Mouse (Mus musculus) megakaryocyte, embryonic 14.5 days (primary cell): ENCODE data around the gene Myh7b. TPM values are rescaled to one million over a fixed set of nuclear protein-coding genes. Genes with fewer than 3 reads are reported as not detected.

Source experiments
- H3K27me3 ChIP-seq: replicated peaks from 2 replicates; pipeline ENCODE3; 2012; ENCODE audit warnings: inconsistent platforms
- H3K36me3 ChIP-seq: replicated peaks from 2 replicates; pipeline ENCODE3; 2012; ENCODE audit warnings: low read length, inconsistent platforms, mixed read lengths
- H3K4me1 ChIP-seq: 2 replicates; pipeline ENCODE4 v1.6.1; 2012; ENCODE audit warnings: inconsistent platforms
- H3K4me3 ChIP-seq: replicated peaks from 2 replicates; pipeline ENCODE3; 2012; ENCODE audit warnings: moderate library complexity, mild to moderate bottlenecking, inconsistent platforms
- H3K9me3 ChIP-seq: 2 replicates; pipeline ENCODE4 v1.6.1; 2012; ENCODE audit warnings: inconsistent platforms
- FLI1 ChIP-seq: IDR thresholded peaks from 2 replicates; pipeline ENCODE4 v1.6.1; 2012; ENCODE audit warnings: low read length, inconsistent platforms, mixed read lengths
- GATA1 ChIP-seq: IDR thresholded peaks from 3 replicates; pipeline ENCODE4 v1.6.1; 2012; ENCODE audit warnings: mixed read lengths, low read length, inconsistent platforms, borderline replicate concordance
- polyA plus RNA-seq: library from polyadenylated mRNA; stranded (reverse); fragments of >175 nt; gene quantifications from 2 replicates; pipeline ENCODE4 v1.2.3, GENCODE M21; 2012; ENCODE audit warnings: low replicate concordance; ENCODE audit not compliant: insufficient read depth

Gene Myh7b
- polyA plus RNA-seq, 1 experiment, result 0.95 TPM

DNA sequence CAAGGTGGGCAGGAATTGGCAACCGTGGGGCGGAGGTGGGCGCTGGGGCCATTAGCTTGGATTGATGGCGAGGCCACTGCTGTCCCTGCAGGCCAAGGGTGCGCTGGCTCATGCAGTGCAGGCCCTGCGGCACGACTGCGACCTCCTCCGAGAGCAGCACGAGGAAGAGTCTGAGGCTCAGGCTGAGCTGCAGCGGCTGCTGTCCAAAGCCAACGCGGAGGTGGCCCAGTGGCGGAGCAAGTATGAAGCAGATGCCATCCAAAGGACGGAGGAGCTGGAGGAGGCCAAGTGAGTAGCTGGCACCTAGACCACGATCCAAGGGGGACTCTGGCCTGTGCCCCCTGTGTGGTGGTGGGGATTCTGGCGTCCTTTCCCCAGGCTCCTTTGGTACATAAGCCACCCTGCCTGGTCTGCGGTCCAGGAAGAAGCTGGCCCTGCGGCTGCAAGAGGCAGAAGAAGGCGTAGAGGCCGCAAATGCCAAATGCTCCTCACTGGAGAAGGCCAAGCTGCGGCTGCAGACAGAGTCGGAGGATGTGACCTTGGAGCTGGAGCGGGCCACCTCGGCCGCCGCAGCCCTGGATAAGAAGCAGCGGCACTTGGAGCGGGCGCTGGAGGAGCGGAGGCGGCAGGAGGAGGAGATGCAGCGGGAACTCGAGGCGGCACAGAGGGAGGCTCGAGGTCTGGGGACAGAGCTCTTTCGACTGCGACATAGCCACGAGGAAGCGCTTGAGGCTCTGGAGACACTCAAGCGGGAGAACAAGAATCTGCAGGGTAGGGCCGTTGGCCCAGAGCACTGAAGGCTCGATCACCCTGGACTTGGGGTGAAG lies 19.8 kb downstream of the Myh7b start:
- peaks cover 61% of the 10 kb centered on the region for H3K36me3 ChIP-seq
- no peaks in the 10 kb centered on the region for H3K9me3 ChIP-seq
- H3K4me3 ChIP-seq, result no peak overlapping the region
- peaks cover 54% of the 10 kb centered on the region for H3K27me3 ChIP-seq
- H3K4me1 ChIP-seq, result peaks cover 32% of the 10 kb centered on the region
- no peak for TF ChIP-seq GATA1
- no peak for TF ChIP-seq FLI1

DNA sequence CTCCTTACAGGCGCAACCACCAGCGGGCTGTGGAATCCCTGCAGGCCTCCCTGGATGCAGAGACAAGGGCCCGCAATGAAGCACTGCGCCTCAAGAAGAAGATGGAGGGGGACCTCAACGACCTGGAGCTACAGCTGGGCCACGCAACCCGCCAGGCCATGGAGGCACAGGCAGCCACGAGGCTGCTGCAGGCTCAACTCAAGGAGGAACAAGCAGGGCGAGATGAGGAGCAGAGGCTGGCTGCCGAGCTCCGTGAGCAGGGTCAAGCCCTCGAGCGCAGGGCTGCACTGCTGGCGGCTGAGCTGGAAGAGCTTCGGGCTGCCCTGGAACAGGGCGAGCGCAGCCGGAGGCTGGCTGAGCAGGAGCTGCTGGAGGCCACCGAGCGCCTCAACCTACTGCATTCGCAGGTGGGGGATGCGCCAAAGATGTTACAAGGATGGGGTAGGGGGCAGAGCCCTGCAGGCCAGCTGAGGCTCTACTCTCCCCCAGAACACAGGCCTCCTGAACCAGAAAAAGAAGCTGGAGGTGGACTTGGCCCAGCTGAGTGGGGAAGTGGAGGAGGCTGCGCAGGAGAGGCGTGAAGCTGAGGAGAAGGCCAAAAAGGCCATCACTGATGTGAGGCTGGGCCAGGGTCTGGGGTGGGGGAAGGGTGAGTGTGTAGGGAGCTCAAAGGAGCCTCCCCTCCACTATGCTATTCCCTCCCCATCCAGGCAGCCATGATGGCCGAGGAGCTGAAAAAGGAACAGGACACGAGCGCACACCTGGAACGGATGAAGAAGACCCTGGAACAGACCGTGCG lies 21.3 kb downstream of the Myh7b start:
- Histone ChIP-seq H3K9me3 (no peaks in the 10 kb centered on the region), H3K36me3 (peaks cover 76% of the 10 kb centered on the region), H3K27me3 (peaks cover 43% of the 10 kb centered on the region), H3K4me1 (peaks cover 26% of the 10 kb centered on the region), H3K4me3 (no peak overlapping the region)
- no peak for TF ChIP-seq GATA1
- TF ChIP-seq FLI1, result no peak

DNA sequence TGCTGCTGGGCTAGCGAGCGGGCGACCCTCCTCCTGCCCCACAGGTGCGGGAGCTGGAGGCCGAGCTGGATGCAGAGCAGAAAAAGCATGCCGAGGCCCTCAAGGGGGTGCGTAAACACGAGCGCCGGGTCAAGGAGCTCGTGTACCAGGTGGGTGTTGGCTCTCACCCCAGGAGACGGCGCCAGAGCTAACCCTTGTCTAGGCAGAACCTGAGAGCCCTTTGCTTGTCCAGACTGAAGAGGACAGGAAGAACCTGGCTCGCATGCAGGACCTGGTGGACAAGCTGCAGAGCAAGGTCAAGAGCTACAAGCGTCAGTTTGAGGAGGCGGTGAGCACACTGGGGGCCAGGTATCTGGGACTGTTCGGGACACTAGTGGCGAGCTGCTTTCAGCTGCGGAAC lies 22.1 kb downstream of the Myh7b start:
- no peak overlapping the region for H3K4me3 ChIP-seq
- peaks cover 84% of the 10 kb centered on the region for H3K36me3 ChIP-seq
- TF ChIP-seq GATA1, result no peak
- no peak for TF ChIP-seq FLI1
- H3K4me1 ChIP-seq, result peaks cover 22% of the 10 kb centered on the region
- H3K9me3 ChIP-seq, result no peaks in the 10 kb centered on the region
- H3K27me3 ChIP-seq, result peaks cover 36% of the 10 kb centered on the region

DNA sequence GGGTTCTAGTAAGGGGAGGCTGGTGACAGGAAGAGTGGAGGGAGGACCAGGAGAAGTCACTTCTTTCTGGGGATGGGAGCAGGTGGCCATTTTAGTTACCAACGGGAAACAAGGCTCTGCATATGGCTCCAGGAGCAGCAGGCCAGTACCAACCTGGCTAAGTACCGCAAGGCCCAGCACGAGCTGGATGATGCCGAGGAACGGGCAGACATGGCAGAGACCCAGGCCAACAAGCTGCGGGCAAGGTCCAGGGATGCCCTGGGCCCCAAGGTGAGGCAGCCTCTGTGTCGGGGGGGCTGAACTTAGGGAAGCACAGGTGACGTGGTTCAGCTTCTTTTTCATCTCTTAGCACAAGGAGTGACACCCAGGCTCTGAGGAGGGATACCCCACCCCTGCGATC lies 22.7 kb downstream of the Myh7b start:
- TF ChIP-seq GATA1, result no peak
- Histone ChIP-seq H3K9me3 (no peaks in the 10 kb centered on the region), H3K4me3 (no peak overlapping the region), H3K4me1 (peaks cover 16% of the 10 kb centered on the region), H3K36me3 (peaks cover 87% of the 10 kb centered on the region), H3K27me3 (peaks cover 29% of the 10 kb centered on the region)

DNA sequence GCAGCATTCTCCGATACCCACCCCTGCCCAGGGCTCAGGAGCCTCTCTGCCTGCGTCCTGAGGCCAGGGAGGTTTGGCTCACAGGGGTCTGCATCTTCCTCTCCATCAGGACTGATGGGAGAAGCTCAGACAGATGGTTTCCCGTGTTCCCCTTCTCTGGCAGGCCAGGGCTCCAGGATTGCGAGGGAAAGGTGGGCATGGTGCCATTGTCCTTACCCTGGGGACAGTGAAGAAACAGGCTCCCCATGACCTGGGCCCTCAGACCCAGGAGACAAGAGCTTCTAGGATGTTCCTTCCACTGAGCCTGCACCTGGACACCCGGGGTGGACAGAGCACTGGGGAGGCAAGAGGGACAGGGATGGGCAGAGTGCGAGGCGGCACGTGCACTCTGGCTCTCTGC lies 23.6 kb downstream of the Myh7b start:
- no peaks in the 10 kb centered on the region for H3K9me3 ChIP-seq
- no peak overlapping the region for H3K4me3 ChIP-seq
- TF ChIP-seq GATA1 (no peak), FLI1 (no peak)
- peaks cover 96% of the 10 kb centered on the region for H3K36me3 ChIP-seq
- H3K27me3 ChIP-seq, result peaks cover 21% of the 10 kb centered on the region
- H3K4me1 ChIP-seq, result peaks cover 8% of the 10 kb centered on the region

DNA sequence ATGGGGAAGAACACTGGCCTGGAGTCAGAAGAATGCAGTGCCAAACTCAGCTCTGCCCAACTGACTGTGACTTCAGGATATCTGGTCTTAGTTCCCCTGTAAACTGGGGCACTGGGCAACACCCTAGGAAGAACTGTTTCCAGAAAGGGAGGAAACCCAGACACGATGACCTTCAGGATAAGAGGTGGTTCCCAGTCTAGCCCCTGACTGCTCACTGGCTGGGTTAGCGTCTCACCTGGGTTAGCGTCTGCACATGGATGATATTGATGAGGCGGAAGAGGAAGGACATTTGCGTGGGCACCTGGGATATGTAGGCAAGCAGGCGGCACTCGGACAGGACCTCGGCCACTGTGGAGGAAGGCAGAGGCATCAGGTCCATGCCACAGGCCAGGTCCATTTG lies 24.9 kb downstream of the Myh7b start:
- H3K36me3 ChIP-seq, result peaks cover 100% of the 10 kb centered on the region
- no peak for TF ChIP-seq FLI1
- no peak for TF ChIP-seq GATA1

DNA sequence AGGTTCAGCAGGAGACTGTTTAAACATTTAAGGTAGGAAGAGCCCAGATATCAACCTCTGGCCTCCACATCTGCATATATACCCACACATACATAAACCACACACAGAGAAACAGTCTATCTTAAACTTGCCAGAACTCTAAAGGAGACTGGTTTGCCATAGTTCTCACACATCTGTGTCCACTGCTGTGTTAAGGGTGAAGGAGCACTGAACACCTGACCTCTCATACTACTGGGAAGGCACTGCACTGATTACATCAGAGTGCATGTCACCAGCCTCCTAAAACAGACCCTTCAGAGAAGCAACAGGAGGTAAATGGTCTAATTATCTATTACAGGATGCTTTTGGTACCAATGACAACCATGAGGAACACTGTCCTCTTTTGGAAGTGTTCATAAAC lies 25.9 kb downstream of the Myh7b start:
- H3K4me1 ChIP-seq, result no peaks in the 10 kb centered on the region
- peaks cover 100% of the 10 kb centered on the region for H3K36me3 ChIP-seq
- TF ChIP-seq GATA1 (no peak), FLI1 (no peak)
- no peaks in the 10 kb centered on the region for H3K27me3 ChIP-seq
- no peak overlapping the region for H3K4me3 ChIP-seq
- H3K9me3 ChIP-seq, result no peaks in the 10 kb centered on the region

More for the DNA sequence above, 24.9 kb downstream of the Myh7b start:
- Histone ChIP-seq H3K27me3 (peaks cover 7% of the 10 kb centered on the region), H3K9me3 (no peaks in the 10 kb centered on the region), H3K4me3 (no peak overlapping the region), H3K4me1 (no peaks in the 10 kb centered on the region)

DNA sequence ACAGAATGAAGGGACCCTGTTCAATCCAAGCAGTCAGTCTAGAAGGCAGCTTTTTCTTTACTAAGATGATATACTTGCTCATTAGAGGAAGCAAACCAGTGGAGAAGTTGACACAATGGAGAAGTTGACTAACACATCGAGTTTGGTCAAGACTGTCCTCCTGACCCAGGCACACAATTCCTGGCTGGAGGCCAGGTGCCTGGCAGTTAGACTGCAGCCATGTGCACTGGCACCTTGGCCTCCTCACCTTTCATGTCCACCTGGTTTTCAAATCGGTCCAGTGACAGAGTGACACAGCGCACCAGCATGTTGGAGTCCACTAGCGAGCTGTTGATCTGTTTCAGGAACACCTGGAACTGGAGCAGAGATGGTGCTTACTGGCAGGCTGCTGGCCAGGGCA lies 26.4 kb downstream of the Myh7b start:
- H3K27me3 ChIP-seq, result no peaks in the 10 kb centered on the region

DNA sequence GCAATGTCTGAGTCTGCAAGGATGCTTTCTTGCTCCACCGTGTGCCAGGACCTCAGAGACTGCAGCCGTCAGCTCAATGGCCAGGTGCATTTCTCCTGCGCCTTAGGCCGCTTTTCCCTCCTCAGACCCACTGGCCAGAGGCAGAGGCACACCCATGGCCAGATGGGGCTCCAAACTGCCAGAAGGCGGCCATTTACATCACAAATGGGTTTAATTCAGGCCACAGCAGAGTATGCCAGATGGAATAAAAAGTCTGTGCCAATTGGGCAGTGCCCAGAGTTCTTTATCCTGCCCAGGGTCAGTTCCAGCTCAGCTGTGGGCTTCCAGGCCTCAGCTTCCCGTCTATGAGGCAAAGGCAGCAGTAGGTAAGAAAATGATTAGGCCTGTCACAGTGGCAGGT lies 29.6 kb downstream of the Myh7b start:
- Histone ChIP-seq H3K4me3 (no peak overlapping the region), H3K27me3 (no peaks in the 10 kb centered on the region), H3K4me1 (no peaks in the 10 kb centered on the region), H3K36me3 (peaks cover 99% of the 10 kb centered on the region), H3K9me3 (no peaks in the 10 kb centered on the region)
- TF ChIP-seq FLI1 (no peak), GATA1 (no peak)

More for the DNA sequence above, 26.4 kb downstream of the Myh7b start:
- Histone ChIP-seq H3K4me1 (no peaks in the 10 kb centered on the region), H3K36me3 (peaks cover 100% of the 10 kb centered on the region), H3K9me3 (no peaks in the 10 kb centered on the region), H3K4me3 (no peak overlapping the region)
- TF ChIP-seq FLI1 (no peak), GATA1 (no peak)
